Mouse (Mus musculus) CH12.LX (cell line): ENCODE results near the gene Rbm19. TPM values are rescaled to one million over a fixed set of nuclear protein-coding genes. Genes with fewer than 3 reads are reported as not detected.

Experiments
- DNase-seq: peaks from one replicate; pipeline ENCODE4 v3.0.0-alpha.2; 2013; ENCODE audit errors: extremely low read depth
- H3K27ac ChIP-seq: 2 replicates; pipeline ENCODE4 v1.5.1; 2012; ENCODE audit warnings: low read depth, mild to moderate bottlenecking, control low read depth, moderate library complexity; ENCODE audit not compliant: insufficient read depth
- H3K27me3 ChIP-seq: replicated peaks from 2 replicates; pipeline ENCODE3; 2012; ENCODE audit warnings: inconsistent platforms
- H3K36me3 ChIP-seq, 2 experiments: replicated peaks in 1 of 2; 2 replicates each; pipeline versions ENCODE3 to v1.6.1; 2012; ENCODE audit warnings: inconsistent platforms in 1 of 2, low read length in 1 of 2, mild to moderate bottlenecking in 1 of 2, mixed read lengths in 1 of 2, moderate library complexity in 1 of 2; ENCODE audit not compliant: control insufficient read depth in 1 of 2, insufficient read depth in 1 of 2
- H3K4me1 ChIP-seq, 2 experiments: 2 replicates each; pipeline ENCODE4 v1.6.1; 2012; ENCODE audit warnings: inconsistent platforms in 1 of 2, moderate library complexity in 1 of 2; ENCODE audit not compliant: insufficient read depth in 2 of 2, control insufficient read depth in 1 of 2
- H3K4me2 ChIP-seq: 2 replicates; pipeline ENCODE4 v1.6.1; 2012; ENCODE audit warnings: low read depth, mild to moderate bottlenecking, control low read depth; ENCODE audit not compliant: poor library complexity, insufficient read depth, severe bottlenecking
- H3K4me3 ChIP-seq, 3 experiments: fragments of 150-350 bp in 1 of 3; sonication (generic) in 1 of 3; replicated peaks in 1 of 3; 2 replicates each; pipeline versions ENCODE3 to v1.5.1; 2011 to 2012; ENCODE audit warnings: low read depth in 2 of 3, low read length in 2 of 3, mild to moderate bottlenecking in 2 of 3, moderate library complexity in 2 of 3, control low read depth in 1 of 3, improper control_type of control experiment in 1 of 3, inconsistent platforms in 1 of 3, mixed read lengths in 1 of 3; ENCODE audit not compliant: poor library complexity in 1 of 3
- H3K79me2 ChIP-seq: replicated peaks from 2 replicates; pipeline ENCODE4 v1.6.1; 2012; ENCODE audit warnings: mild to moderate bottlenecking, moderate library complexity; ENCODE audit not compliant: control insufficient read depth, poor library complexity, insufficient read depth, severe bottlenecking; ENCODE audit errors: extremely low read depth
- H3K9ac ChIP-seq: 2 replicates; pipeline ENCODE4 v1.6.1; 2012; ENCODE audit warnings: low read depth, mild to moderate bottlenecking, control low read depth, moderate library complexity; ENCODE audit not compliant: insufficient read depth
- H3K9me3 ChIP-seq: replicated peaks from 2 replicates; pipeline ENCODE3; 2012; ENCODE audit warnings: low read length, inconsistent platforms, mixed read lengths
- BHLHE40 ChIP-seq: IDR thresholded peaks from 2 replicates; pipeline ENCODE4 v1.6.1; 2011; ENCODE audit warnings: mild to moderate bottlenecking, low read depth, low read length, improper control_type of control experiment
- ELF1 ChIP-seq: IDR thresholded peaks from 2 replicates; pipeline ENCODE4 v1.6.1; 2014; ENCODE audit warnings: low read depth, mild to moderate bottlenecking, inconsistent platforms, low read length, improper control_type of control experiment
- EP300 ChIP-seq: IDR thresholded peaks from 2 replicates; pipeline ENCODE4 v1.6.1; 2011; ENCODE audit warnings: low read length, improper control_type of control experiment
- IRF4 ChIP-seq: IDR thresholded peaks from 2 replicates; pipeline ENCODE4 v1.6.1; 2014; ENCODE audit warnings: low read depth, mild to moderate bottlenecking, inconsistent platforms, low read length, improper control_type of control experiment
- JUND ChIP-seq: conservative IDR thresholded peaks from 2 replicates; pipeline ENCODE4 v1.6.1; 2011; ENCODE audit warnings: low read depth, low read length, improper control_type of control experiment
- MAFK ChIP-seq: IDR thresholded peaks from 2 replicates; pipeline ENCODE4 v1.6.1; 2011; ENCODE audit warnings: low read length, improper control_type of control experiment; ENCODE audit not compliant: insufficient replicate concordance
- MAZ ChIP-seq: IDR thresholded peaks from 2 replicates; pipeline ENCODE4 v1.6.1; 2012; ENCODE audit warnings: low read depth, mild to moderate bottlenecking, inconsistent platforms, low read length, improper control_type of control experiment, moderate library complexity
- MEF2A ChIP-seq: IDR thresholded peaks from 2 replicates; pipeline ENCODE4 v1.6.1; 2014; ENCODE audit warnings: low read depth, mild to moderate bottlenecking, inconsistent platforms, low read length, improper control_type of control experiment, borderline replicate concordance
- MXI1 ChIP-seq: IDR thresholded peaks from 2 replicates; pipeline ENCODE4 v1.6.1; 2011; ENCODE audit warnings: mild to moderate bottlenecking, low read depth, low read length, improper control_type of control experiment
- MYC ChIP-seq: IDR thresholded peaks from 2 replicates; pipeline ENCODE4 v1.6.1; 2011; ENCODE audit warnings: low read depth, mild to moderate bottlenecking, improper control_type of control experiment, low read length
- NELFE ChIP-seq: IDR thresholded peaks from 2 replicates; pipeline ENCODE4 v1.6.1; 2011; ENCODE audit warnings: low read depth, low read length, improper control_type of control experiment
- NRF1 ChIP-seq: IDR thresholded peaks from 2 replicates; pipeline ENCODE4 v1.6.1; 2014; ENCODE audit warnings: low read depth, mild to moderate bottlenecking, inconsistent platforms, low read length, improper control_type of control experiment, moderate library complexity
- PAX5 ChIP-seq: IDR thresholded peaks from 2 replicates; pipeline ENCODE4 v1.6.1; 2012; ENCODE audit warnings: low read length, inconsistent platforms, mixed read lengths
- RAD21 ChIP-seq: IDR thresholded peaks from 2 replicates; pipeline ENCODE4 v1.6.1; 2011; ENCODE audit warnings: low read depth, mild to moderate bottlenecking, low read length, improper control_type of control experiment, moderate library complexity
- SIN3A ChIP-seq: IDR thresholded peaks from 2 replicates; pipeline ENCODE4 v1.6.1; 2012; ENCODE audit warnings: low read length, improper control_type of control experiment, inconsistent platforms
- ZMIZ1 ChIP-seq: IDR thresholded peaks from 2 replicates; pipeline ENCODE4 v1.6.1; 2012; ENCODE audit warnings: low read depth, mild to moderate bottlenecking, inconsistent platforms, low read length, improper control_type of control experiment
- dilution Hi-C: fragments of 300-500 bp; cut with MboI; formaldehyde crosslinking; loops from 2 replicates; pipeline ENCODE4 v1.14.3; 2020; ENCODE audit warnings: low sequenced_read_pairs; ENCODE audit not compliant: extremely low pct_unique_long_range_greater_than_20kb, extremely low pct_ligation_motif_present
- in situ Hi-C: fragments of 300-500 bp; cut with MboI; formaldehyde crosslinking; loops from 3 replicates; pipeline ENCODE4 v1.14.3; 2019; ENCODE audit warnings: low sequenced_read_pairs, low pct_ligation_motif_present, low pct_unique_long_range_greater_than_20kb, mixed read lengths
- polyA plus RNA-seq: library from polyadenylated mRNA; unstranded; fragments of >175 nt; gene quantifications from 2 replicates; pipeline ENCODE4 v1.2.1, GENCODE M21; 2012; ENCODE audit warnings: low read depth; ENCODE audit not compliant: insufficient read length
- total RNA-seq, 2 experiments: library from RNA; depleted of rRNA; stranded (reverse); fragments of 300-350 nt in 1 of 2; fragments of >200 nt in 1 of 2; gene quantifications; 2 replicates each; pipeline ENCODE4 v1.2.3; 2012 to 2014

Rbm19 gene
- total and polyA plus RNA-seq, 3 experiments = 36.2 to 81.4 (median 56.5) TPM

DNA sequence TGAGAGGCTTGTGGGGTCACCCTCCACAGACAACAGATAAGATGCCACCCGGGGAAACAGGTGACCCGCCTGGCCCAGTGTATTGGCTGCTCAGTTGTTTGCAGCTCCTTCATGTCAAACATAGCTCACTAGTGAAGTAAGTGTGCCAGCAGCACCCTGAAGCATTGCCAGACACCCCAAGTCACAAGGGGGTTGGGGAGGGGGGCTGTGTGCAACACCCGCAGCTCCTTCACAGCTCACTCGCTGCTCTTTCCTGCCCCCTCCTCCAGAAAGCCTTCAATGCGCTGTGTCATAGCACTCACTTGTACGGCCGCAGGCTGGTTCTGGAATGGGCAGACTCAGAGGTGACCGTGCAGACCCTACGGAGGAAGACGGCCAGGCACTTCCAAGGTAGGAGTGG lies 69.7 kb downstream of the Rbm19 start:
- dilution Hi-C loops = no loop called here
- no peak overlapping the region for H3K4me3 ChIP-seq
- peaks cover 0 to 5% of the 10 kb centered on the region in 2 experiments; a peak in 2 of 4 replicates for H3K4me1 ChIP-seq
- H3K27me3 ChIP-seq = no peaks in the 10 kb centered on the region
- H3K36me3 ChIP-seq = peaks cover 54 to 97% of the 10 kb centered on the region in 2 experiments
- H3K79me2 ChIP-seq = no peaks in the 10 kb centered on the region
- H3K9me3 ChIP-seq = no peaks in the 10 kb centered on the region
- TF ChIP-seq ZMIZ1 = no peak
- no peak for TF ChIP-seq ELF1
- TF ChIP-seq BHLHE40 = no peak
- no peak for TF ChIP-seq MYC
- TF ChIP-seq EP300 = no peak
- TF ChIP-seq MEF2A = no peak
- TF ChIP-seq MAZ = no peak
- in situ Hi-C loops = no loop called here
- no peak overlapping the region for H3K27ac ChIP-seq
- H3K4me2 ChIP-seq = no peak overlapping the region
- no peak for DNase-seq
- no peak overlapping the region for H3K9ac ChIP-seq

DNA sequence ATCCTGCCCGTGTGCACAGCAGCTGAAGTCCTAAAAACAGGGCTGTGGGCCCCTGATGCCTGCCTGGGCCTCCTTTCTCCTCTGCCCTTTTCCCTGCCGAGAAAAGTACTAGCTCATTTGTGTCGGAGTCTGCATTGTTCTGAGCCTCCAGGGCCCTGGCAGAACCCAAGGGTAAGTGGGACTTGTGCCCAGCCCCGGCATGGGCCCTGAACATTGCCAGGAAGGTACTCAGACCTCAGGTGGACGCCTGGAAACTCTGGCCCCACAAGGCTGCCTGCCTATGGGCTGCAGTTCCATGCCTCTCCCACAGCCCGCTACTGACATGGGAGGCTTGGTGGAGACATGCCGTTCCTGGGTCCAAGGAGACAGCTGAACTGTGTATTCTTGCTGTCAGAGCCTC lies 72.3 kb downstream of the Rbm19 start:
- in situ Hi-C loops (no loop called here), dilution Hi-C loops (no loop called here)
- no peak overlapping the region for H3K9ac ChIP-seq
- peaks cover 68 to 98% of the 10 kb centered on the region in 2 experiments for H3K36me3 ChIP-seq
- no peak overlapping the region for H3K27ac ChIP-seq
- TF ChIP-seq JUND = no peak
- TF ChIP-seq NRF1 = no peak
- no peak for TF ChIP-seq PAX5
- no peak for TF ChIP-seq ZMIZ1
- TF ChIP-seq MAFK = no peak
- no peak for TF ChIP-seq RAD21
- TF ChIP-seq MYC = no peak
- TF ChIP-seq NELFE = no peak
- no peak for TF ChIP-seq IRF4
- no peak for TF ChIP-seq MXI1
- no peak for TF ChIP-seq SIN3A
- H3K4me3 ChIP-seq = no peak overlapping the region
- DNase-seq = no peak
- H3K27me3 ChIP-seq = no peaks in the 10 kb centered on the region
- H3K4me2 ChIP-seq = no peak overlapping the region
- H3K4me1 ChIP-seq = peaks cover 0 to 3% of the 10 kb centered on the region in 2 experiments; a peak in 2 of 4 replicates
- no peaks in the 10 kb centered on the region for H3K79me2 ChIP-seq
- no peaks in the 10 kb centered on the region for H3K9me3 ChIP-seq
